Mouse (Mus musculus) cortical plate, adult 2 months (tissue): ENCODE measurements around the gene Dlg2. TPM values are rescaled to one million over a fixed set of nuclear protein-coding genes. Genes with fewer than 3 reads are reported as not detected.

Source experiments
- H3K27ac ChIP-seq: fragments of 200-500 bp; 2 replicates; pipeline ENCODE4 v1.5.1; 2012; ENCODE audit warnings: low read length, control low read depth, inconsistent platforms; ENCODE audit not compliant: insufficient read depth
- H3K4me1 ChIP-seq: fragments of 200-500 bp; 2 replicates; pipeline ENCODE4 v1.6.1; 2011; ENCODE audit warnings: low read length; ENCODE audit not compliant: control insufficient read depth, insufficient read depth
- H3K4me3 ChIP-seq: fragments of 200-500 bp; 2 replicates; pipeline ENCODE4 v1.5.1; 2011; ENCODE audit warnings: mild to moderate bottlenecking, low read length, control low read depth; ENCODE audit not compliant: insufficient read depth
- CTCF ChIP-seq: fragments of 200-500 bp; IDR thresholded peaks from 2 replicates; pipeline ENCODE4 v1.5.1; 2011; ENCODE audit warnings: mild to moderate bottlenecking, control low read depth, low read length; ENCODE audit not compliant: insufficient read depth; ENCODE audit errors: extremely low read depth
- POLR2A ChIP-seq: fragments of 200-500 bp; IDR thresholded peaks from 2 replicates; pipeline ENCODE4 v1.6.1; 2011; ENCODE audit warnings: mild to moderate bottlenecking, low read length, control low read depth; ENCODE audit not compliant: insufficient read depth; ENCODE audit errors: extremely low read depth
- polyA plus RNA-seq: library from polyadenylated mRNA; depleted of rRNA; stranded (reverse); fragments of >200 nt; gene quantifications from 2 replicates; pipeline ENCODE4 v1.2.3, GENCODE M21; 2012

Dlg2 gene
- polyA plus RNA-seq, 1 experiment = 139 TPM

- H3K4me3 ChIP-seq = peak overlapping the region; percentile 55
- H3K4me1 ChIP-seq = no peaks in the 10 kb centered on the region; the same call in 1 of the 2 replicates
- TF ChIP-seq CTCF = no peak
- TF ChIP-seq POLR2A = no peak
- no peak overlapping the region for H3K27ac ChIP-seq
Observed at GRCm38 (mm10) chr7:92235541-92236031, 1759.1 kb downstream of the Dlg2 start.

GRCm38 (mm10) chr7:92240908-92241307 is 1764.4 kb downstream of the Dlg2 start:
- H3K4me1 ChIP-seq = no peaks in the 10 kb centered on the region; the same call in none of the 2 replicates
- TF ChIP-seq CTCF (no peak), POLR2A (no peak)
- H3K27ac ChIP-seq = no peak overlapping the region
- no peak overlapping the region for H3K4me3 ChIP-seq

GRCm38 (mm10) chr7:92247594-92247993 is 1771.1 kb downstream of the Dlg2 start:
- no peak overlapping the region for H3K27ac ChIP-seq
- H3K4me3 ChIP-seq = no peak overlapping the region
- TF ChIP-seq CTCF (no peak), POLR2A (no peak)
- H3K4me1 ChIP-seq = no peaks in the 10 kb centered on the region; the same call in 1 of the 2 replicates

- H3K27ac ChIP-seq = no peak overlapping the region
- no peaks in the 10 kb centered on the region; the same call in 1 of the 2 replicates for H3K4me1 ChIP-seq
- TF ChIP-seq POLR2A (no peak), CTCF (no peak)
Observed at GRCm38 (mm10) chr7:92248619-92249018, 1772.1 kb downstream of the Dlg2 start.

GRCm38 (mm10) chr7:92258148-92258547 is 1781.7 kb downstream of the Dlg2 start:
- Histone ChIP-seq H3K27ac (no peak overlapping the region), H3K4me3 (no peak overlapping the region), H3K4me1 (peaks cover 2% of the 10 kb centered on the region; the same call in 1 of the 2 replicates)
- no peak for TF ChIP-seq POLR2A
- TF ChIP-seq CTCF = no peak

More at GRCm38 (mm10) chr7:92248619-92249018, 1772.1 kb downstream of the Dlg2 start:
- no peak overlapping the region for H3K4me3 ChIP-seq

GRCm38 (mm10) chr7:92258701-92259100 is 1782.2 kb downstream of the Dlg2 start:
- Histone ChIP-seq H3K4me1 (peaks cover 4% of the 10 kb centered on the region), H3K27ac (no peak overlapping the region), H3K4me3 (no peak overlapping the region)
- TF ChIP-seq CTCF (no peak), POLR2A (no peak)

GRCm38 (mm10) chr7:92264325-92264724 is 1787.9 kb downstream of the Dlg2 start:
- H3K27ac ChIP-seq = peak overlapping the region; percentile 67; the same call in 1 of the 2 replicates
- TF ChIP-seq CTCF = no peak
- no peak for TF ChIP-seq POLR2A
- H3K4me1 ChIP-seq = peaks cover 5% of the 10 kb centered on the region
- H3K4me3 ChIP-seq = no peak overlapping the region

GRCm38 (mm10) chr7:92264964-92265363 is 1788.5 kb downstream of the Dlg2 start:
- TF ChIP-seq POLR2A = no peak
- TF ChIP-seq CTCF = no peak

GRCm38 (mm10) chr7:92275353-92275752 is 1798.9 kb downstream of the Dlg2 start:
- TF ChIP-seq POLR2A (no peak), CTCF (no peak)
- Histone ChIP-seq H3K27ac (no peak overlapping the region; the same call in 1 of the 2 replicates), H3K4me3 (no peak overlapping the region), H3K4me1 (peaks cover 5% of the 10 kb centered on the region)

More at GRCm38 (mm10) chr7:92264964-92265363, 1788.5 kb downstream of the Dlg2 start:
- peaks cover 6% of the 10 kb centered on the region for H3K4me1 ChIP-seq
- no peak overlapping the region for H3K4me3 ChIP-seq
- H3K27ac ChIP-seq = no peak overlapping the region

- H3K27ac ChIP-seq = no peak overlapping the region
- no peak for TF ChIP-seq CTCF
- TF ChIP-seq POLR2A = no peak
- H3K4me1 ChIP-seq = peaks cover 5% of the 10 kb centered on the region
- no peak overlapping the region for H3K4me3 ChIP-seq
Observed at GRCm38 (mm10) chr7:92277629-92278028, 1801.2 kb downstream of the Dlg2 start.
